Mouse (Mus musculus): ENCODE data around the gene Ptpn4.

The Ptpn4 gene

DNA sequence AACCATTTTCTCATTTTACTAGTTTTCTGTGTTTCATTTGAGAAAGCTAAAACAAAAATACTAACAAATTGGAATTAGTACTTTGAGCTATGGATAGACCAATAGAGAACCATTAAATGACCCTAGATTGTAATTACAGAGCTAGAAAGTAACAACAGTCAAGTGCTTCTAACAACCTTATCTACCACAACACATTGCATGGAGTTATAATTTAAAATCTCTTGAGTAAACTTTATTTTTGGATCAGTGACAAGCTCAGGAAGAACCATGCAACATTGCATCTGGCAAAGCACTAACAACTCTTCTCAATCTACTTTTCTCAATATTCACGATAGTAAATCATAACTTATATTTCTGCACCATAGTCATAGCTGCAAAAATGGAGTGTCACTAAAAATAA lies 29.7 kb downstream of the Ptpn4 start:
- in situ Hi-C loops (cut with MboI), result no loop called here

DNA sequence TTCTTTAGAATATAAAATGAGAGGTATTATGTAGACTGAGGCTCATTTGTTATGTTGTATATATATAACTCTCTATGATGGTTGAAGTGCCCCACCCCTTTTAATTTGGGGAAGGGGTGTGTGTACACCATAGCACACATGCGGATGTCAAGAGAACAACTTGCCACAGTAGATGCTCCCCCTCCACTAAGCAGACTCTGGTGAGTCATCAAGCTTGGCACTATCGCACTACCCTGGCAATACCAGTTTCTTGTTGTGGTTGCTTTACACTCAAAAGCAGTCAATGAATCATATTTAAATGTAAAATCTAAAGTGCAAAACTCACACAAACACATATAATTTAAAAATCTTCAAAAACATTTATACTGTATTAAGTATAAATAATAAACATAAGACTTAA lies 31.4 kb downstream of the Ptpn4 start:
- in situ Hi-C loops (cut with MboI), result no loop called here

DNA sequence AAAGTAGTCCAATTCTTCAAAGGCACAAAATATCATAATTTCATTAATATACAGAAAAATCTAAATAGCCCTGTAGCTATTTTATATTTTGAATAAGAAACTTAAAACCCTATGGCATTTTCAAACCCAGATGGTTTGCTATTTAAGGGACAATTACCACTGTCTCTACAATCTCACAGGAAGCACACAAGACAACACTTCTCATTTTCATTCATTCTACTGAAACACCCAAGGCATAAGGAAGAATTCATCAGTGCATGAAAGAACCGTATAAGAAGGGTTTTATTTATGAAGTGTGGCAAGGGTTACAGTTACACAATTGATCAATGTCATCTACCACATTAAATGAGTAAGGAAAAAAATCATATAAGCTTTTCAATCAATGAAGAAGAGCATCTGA lies 32.8 kb downstream of the Ptpn4 start:
- in situ Hi-C loops (cut with MboI), result no loop called here

DNA sequence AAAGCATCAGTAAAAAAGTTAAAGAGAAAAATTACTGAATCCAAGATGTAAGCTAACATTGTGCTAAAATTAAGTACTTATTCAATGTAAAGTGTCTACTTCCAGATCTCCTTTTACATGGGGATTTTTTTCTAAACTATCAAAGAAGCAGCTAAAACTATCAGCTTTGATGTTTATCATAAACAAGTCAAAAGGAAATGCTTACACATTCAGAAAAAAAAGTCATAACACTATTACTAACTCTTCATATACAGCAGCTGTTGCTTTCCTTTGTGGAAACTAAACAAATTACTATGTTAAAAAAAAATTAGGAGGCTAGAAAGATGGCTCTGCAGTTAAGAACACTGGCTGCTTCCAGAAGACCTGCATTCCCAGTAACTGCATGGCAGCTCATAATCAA lies 42.2 kb downstream of the Ptpn4 start:
- in situ Hi-C loops (cut with MboI), result no loop called here

DNA sequence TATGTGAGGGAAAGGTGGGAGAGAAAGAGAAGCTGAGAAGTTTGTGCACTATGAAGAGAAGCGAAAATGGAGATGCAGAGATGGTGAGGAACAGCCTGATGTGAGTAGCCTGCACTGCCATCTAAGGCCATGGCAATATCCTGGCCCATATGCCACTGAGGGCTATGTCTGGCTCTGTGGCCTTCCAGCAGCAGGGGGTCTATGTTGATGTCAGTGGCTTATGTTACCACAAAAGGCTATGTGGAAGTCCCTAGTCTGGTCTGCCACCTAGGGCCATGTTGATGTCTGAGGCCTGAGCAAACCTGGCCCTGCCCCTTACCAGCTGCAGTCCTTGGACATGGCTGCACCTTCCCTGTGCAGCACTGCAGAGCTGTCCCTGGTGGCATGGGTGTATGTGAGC lies 43.1 kb downstream of the Ptpn4 start:
- in situ Hi-C loops (cut with MboI), result no loop called here

DNA sequence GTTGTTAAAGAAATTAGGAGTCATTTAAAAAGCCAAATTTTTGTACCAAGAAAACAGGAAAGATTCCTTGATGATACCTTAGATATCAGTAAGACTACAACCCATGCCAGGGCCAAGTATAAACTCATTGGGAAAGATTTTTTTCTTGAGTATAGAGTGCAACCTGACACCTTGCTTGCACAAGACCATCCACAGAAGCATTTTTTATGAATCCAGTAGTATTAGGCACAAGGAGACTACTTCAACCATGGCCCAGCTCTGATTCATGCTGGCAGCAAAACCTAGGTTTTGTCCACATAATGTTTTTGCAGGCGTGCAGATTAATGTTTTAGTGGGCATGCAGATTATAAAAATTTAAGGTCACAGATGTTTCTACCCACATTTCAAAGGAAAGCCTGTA lies 46.8 kb downstream of the Ptpn4 start:
- in situ Hi-C loops (cut with MboI), result no loop called here

DNA sequence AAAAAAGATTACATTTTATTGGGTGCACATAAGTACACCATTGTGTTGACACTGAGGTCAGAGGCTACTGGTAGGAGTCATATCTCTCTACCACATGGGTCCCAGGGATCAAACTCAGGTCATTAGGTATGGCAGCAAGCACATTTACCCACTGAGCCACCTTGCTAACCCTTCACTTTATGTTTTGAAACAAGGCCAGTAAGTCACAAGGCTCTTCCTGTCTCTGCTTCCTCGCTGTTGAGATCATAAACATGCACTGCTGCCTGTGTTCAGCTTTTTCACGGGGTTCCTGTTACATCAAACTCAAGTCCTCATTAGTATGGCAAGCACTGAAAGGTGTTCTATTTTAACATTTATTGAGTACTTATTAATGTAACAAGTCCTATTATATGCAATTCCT lies 61.5 kb downstream of the Ptpn4 start:
- in situ Hi-C loops (cut with MboI), result no loop called here

DNA sequence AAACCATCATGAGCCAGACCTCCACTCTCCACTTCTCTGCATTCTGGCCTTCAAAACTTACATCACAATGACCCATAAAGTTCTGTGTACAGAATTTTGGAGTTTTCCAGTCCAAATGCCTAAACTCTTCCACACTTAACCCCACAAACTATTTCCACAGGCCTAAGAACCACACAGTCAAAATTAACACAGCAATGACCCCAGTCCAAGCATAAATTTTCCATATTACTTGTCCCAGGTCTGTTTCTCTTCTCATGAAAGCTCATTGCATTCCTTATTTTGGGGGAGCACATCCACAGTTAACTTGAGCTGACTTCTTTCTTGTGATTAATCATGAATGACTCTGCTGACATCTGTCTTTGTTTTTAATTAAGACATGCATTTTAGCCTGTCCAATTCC lies 101.7 kb downstream of the Ptpn4 start:
- in situ Hi-C loops (cut with MboI), result no loop called here

DNA sequence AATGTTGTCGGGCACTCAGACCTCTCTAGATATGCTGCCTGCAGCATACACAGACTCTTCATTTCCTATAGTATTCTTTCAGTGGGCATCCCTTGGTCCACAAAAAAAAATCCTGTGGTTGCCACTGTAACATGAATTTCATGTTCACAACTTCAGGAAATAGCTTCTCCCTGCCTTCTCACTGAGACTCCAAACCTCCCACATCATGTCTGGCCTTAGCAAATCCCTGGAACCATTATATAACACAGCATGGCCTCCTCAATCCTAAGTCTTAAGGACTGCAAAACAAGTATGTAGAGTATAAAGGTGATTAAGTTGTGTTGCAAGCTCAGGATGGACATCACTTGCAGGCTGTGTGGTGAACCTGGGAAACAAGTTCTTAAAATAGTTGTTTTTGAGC lies 102.6 kb downstream of the Ptpn4 start:
- in situ Hi-C loops (cut with MboI), result no loop called here

DNA sequence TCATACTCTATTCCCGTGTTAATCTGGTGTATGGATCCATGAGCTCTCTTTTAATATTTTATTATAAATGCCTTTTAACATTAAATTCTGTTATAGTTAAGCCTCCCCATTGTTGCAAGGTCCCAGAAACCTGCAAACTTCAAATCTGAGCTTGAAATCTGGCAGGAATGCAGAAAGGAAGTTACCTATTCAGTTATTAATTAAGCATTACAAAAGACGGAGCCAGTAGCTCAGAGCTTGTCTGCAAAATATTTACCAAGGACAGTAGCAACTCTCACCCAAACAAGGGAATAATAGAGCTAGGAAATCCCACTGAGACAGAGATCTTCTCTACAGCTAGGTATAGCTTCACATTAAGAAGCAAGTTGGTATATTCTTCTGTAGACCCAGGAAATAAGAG lies 106.2 kb downstream of the Ptpn4 start:
- in situ Hi-C loops (cut with MboI), result no loop called here

DNA sequence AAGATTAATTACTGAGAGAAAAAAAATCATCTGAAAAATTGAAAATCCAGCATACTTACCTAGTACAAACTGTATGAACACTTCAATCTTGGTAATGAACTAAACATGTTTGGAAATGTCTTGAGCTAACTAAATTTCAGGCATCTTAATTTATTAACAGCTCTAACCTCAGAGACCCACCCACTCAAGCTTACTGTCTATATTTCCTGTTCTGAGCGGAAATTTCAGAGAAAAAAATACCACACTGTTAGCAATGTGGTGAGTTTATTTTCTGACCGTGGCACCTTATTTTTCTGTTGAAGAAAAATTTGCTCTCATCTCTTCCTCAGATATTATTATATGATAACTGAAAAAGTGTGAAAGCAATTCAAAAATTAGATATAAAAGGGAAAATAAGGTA lies 124.4 kb downstream of the Ptpn4 start:
- in situ Hi-C loops (cut with MboI), result no loop called here

DNA sequence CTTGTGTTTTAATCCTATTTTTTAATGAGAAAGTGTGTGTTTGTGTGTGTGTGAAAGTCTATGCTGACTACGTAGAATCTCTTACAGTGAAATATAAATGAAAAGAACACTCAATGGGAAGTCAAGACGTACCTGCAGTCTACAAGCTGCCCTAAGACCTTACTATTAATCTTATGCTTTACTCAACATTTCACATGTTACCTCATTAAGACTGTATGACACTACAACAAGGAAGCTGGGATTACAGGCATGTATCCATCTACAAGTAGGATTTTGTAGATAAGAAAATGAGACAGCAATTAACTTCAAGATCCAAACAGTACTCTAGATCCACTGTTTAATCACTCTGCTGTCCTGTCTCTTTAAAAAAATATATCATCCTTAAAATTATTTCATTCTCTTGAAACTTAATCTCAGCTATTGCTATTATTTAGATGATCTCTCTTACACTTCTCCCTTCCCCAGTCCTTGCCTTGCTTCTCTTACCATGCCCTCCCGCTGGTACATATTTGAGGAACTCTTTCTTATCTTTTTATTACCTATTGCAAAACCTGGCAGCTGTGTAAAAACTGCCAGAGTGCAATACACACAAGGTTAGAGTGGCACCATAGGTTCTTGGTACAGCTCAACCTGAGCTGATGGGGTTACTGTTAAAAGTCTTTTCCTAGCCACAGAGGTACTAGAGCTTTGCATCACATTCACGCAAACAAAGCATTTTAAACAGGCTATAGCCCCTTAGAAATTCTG lies 130.8 kb downstream of the Ptpn4 start:
- in situ Hi-C loops (cut with MboI), result no loop called here

DNA sequence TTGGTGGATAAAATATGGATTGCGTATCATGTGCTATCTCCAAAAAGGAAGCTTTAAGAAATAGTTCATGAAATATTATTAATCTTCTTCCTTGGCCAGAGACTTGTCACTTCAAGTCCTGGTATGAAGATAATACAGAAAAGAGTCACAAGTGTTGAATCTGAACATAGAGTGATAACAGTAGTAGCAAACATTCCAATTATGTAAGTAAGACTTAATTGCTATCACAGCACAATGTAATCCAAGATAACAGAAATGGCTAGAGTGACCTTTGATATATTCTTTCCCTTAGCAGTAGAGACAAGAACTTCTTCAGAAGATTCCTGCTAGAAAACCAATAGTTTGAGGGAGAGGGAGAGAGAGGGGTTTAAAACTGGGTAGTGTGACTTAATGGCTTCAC lies 140.6 kb downstream of the Ptpn4 start:
- in situ Hi-C loops (cut with MboI), result no loop called here

DNA sequence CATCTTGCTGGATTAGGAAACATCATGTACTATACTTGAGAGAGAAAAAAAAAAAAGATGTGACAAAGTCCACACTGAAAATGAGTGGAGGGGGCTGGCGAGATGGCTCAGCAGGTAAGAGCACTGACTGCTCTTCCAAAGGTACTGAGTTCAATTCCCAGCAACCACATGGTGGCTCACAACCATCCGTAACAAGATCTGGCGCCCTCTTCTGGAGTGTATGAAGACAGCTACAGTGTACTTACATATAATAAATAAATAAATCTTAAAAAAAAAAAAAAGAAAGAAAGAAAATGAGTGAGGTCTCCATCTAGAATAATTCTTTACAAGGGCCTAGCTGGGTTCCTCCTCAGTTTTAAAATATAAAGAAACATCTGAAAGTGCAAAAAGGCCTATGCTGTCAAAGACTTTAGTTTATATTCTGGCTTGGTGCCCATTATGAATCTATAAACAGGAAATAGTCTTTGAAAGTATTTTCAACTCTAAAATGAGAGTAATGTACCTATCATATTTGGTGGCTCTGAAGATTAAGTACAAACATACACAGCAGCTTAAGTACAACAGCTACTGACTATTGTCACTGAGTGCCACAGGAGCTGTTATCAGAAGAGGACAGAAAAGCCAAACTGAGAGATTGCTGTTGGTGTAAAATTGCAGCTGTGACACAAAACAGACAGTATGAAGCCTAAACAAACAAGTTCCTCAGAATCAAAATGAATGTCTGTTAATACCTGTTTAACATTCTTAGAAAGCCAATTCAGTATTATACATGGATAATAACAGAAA lies 151.4 kb downstream of the Ptpn4 start:
- in situ Hi-C loops (cut with MboI), result no loop called here

DNA sequence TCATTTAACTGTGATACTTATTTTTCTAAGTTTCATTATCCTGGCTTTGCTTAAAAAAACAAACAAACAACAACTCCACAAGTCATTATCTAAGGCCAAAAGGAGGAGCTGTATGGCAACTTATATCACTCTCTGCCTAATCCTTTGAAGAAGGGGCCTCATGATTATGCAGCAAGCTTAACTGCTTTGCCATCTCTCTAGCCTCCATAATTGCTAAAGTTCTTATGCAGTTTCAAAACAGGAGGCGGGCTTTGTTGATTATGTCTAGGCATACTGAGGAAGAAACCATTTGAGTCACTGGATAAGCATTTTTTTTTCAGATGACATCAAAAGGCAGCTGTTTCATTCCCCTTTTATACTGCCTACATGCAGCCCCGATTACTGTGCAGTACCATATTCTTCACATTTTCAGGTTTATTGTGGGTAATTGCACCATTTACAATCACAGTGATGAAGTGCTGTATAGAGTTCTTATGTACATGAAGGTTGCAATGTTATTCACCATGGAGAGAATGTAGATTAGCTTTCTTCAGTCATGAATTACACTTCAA lies 155.7 kb downstream of the Ptpn4 start:
- in situ Hi-C loops (cut with MboI), result no loop called here

DNA sequence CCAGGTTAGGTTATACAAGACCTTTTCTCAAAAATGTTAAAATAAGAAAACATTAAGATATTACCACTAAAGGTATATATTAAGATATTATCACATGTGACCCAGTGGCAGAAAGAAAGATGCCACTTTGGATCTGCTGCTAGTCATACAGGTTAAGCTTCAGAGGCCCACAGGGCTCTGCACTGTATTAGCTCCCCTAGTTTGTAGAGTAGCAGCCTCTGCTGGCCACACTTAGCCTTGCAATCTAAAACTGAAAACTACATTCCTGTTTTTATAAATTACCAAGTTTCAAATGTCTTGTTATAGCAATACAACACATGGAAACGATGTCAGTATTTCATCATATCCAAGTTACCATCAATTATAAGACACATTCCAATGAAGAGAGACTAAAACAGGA lies 162.4 kb downstream of the Ptpn4 start:
- in situ Hi-C loops (cut with MboI), result no loop called here

DNA sequence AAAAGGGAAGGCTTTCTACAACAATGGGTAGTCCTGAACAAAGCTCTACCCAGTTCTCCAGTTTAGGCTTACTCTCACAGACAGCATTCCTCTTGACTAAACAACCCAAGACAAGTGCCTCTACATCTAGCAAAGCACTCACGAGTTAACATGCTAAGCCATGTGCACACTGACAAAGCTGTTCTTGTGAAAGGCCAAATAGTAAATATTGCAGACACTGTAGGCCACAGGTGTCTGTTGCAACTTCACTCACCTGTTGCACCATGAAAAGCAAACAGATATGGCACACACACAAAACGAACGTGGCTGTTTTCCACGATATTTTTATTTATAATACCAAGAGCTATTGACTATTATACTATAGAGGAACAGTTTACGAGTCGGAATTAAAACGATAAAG lies 170.5 kb downstream of the Ptpn4 start:
- in situ Hi-C loops (cut with MboI), result no loop called here

DNA sequence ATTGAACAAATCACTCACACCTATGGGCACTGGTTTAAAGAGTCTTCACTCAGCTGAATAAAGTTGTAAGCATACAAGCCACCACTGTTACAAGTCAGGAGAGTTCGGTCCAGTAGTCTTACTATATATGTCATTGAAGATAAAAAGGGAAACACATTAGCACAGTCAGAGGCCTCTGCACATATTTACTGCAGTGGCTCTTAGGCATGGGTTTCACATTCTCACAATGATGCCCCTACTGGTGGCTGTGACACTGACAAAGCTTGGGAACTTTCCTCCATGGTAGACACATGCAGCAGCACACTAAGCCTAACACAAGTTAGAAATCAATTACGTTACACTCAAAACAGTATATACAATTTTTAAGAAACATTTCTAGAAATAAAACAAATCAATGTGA lies 183.1 kb downstream of the Ptpn4 start:
- in situ Hi-C loops (cut with MboI), result no loop called here

DNA sequence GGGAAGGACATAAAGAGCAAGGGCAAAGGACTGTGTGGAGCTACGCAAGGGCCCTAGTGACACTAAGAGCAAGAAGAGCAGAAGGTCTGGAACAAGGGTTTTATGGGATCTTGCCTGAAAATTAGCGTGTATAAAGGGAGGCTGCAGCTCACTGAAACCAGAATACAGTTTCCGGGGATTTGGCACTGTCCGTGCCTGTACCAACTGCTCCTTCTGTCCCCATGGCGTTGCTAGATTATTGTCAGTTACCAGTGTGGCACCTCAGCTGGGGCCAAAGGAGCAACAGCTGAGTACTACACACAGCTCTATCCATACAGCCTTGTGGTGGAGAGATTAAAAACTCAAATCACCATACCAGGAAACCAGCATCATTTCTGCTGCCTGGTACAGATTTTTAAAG lies 187.0 kb downstream of the Ptpn4 start:
- in situ Hi-C loops (cut with MboI), result no loop called here

DNA sequence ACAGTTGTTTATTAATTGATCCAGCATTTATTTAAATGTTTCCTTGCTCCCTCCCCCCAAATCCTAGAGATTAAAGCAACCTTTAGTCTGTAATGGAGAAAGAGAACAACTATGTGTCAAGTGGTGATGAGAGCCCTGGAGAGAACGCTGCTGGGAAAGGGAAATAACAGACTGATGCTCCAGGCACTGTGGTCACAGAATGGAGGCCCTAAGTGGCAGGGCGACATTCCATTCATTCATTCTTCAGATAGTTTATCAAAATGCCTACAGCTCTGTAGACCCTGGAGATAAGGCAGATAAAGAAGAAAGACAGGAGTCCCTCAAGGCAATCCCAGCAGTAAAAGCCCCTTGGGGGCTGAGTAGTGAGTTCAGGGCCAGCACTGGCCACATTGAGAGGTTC lies 187.8 kb downstream of the Ptpn4 start:
- in situ Hi-C loops (cut with MboI), result no loop called here

DNA sequence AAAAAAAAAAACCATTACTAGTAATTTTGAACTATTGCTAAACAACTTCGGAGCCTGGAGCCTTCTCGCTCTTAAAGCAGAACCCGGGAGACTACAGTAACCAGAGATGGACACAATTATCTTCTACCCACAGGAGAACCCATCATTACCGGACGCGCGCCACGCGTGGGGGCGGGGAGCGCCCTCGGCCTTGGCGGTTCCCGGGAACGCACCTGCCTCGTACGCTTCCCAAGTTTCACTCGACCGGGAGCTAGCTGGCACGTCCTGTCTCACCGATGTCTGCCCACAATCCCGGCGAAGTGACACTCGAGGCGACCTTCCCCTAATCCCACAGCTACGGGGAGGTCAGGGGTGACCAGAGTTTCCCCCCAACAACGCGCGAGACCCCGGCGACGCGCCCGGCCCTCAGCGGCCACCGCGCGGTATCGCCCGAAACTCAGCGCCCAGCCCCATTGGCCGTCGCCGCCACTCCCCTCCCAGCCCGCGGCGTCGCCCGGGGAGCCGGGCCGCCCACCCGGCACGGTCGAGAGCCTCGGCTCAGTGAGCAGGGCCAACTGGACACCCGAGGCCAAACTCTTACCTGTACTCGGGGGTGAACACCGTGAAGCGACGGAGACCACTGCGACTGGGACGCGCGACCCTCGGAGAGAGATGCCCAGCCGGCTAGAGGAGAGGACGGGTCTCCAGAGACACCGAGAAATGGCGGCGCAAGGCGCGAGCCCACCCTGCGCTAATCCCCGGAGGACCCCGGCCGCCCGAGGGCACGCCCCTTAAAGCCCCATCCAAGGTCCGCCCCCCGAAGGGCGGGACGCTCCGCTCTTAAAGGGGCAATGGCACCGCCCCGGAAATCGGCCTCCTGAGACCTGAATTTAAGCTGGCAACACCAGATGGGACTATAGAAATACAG lies 189.0 kb downstream of the Ptpn4 start, which contains the start of gene Epb41l5:
Gene Epb41l5 (minus strand): TSS at position 796 of the 907 bp plus-strand sequence.
- in situ Hi-C loops (cut with MboI), result no loop called here

DNA sequence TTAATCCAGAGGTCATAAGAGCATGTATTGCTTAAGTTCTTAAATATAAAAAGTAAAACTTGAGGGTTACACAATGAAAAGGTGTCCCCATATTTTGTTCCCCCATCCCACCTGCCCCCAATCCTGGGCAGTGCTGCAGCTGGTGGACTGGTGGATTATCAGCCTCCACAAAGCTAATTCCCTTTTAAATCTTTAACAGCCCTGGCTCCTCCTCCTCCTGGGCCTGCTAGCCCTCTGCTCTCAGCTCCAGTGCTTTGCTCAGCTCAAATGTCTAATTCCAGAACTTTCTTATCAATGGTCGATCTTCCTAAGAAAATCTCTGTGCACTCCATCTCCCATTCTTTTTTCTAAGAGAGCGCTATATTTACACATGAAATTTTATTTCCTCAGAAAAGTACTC lies 191.1 kb downstream of the Ptpn4 start:
- in situ Hi-C loops (cut with MboI), result no loop called here
